Mouse (Mus musculus) liver, embryonic 12.5 days (tissue): ENCODE measurements around the gene Anapc15-ps. TPM values are rescaled to one million over a fixed set of nuclear protein-coding genes. Genes with fewer than 3 reads are reported as not detected.
"Not testable (repeated sequence)": the region's sequence is repeated elsewhere in the genome, so short reads cannot be mapped to it uniquely, and the experiment has no call there.

Source experiments
- ATAC-seq: fragments of 200-750 bp; cut with Nextera tagmentation; 2 replicates; pipeline ENCODE4 v1.8.0; 2017; ENCODE audit warnings: moderate number of reproducible peaks, mild to moderate bottlenecking, moderate library complexity
- H3K27ac ChIP-seq: fragments of 300-500 bp; sonication (generic); 2 replicates; pipeline ENCODE4 v1.5.1; 2016; ENCODE audit warnings: mild to moderate bottlenecking
- H3K27me3 ChIP-seq: fragments of 300-500 bp; sonication (generic); replicated peaks from 2 replicates; pipeline ENCODE4 v1.6.1; 2016; ENCODE audit warnings: mild to moderate bottlenecking, moderate library complexity
- H3K36me3 ChIP-seq: fragments of 300-500 bp; sonication (generic); 2 replicates; pipeline ENCODE4 v1.6.1; 2016; ENCODE audit warnings: mild to moderate bottlenecking, moderate library complexity
- H3K4me1 ChIP-seq: fragments of 300-500 bp; sonication (generic); 2 replicates; pipeline ENCODE4 v1.6.1; 2016
- H3K4me2 ChIP-seq: fragments of 300-500 bp; sonication (generic); 2 replicates; pipeline ENCODE4 v1.6.1; 2016; ENCODE audit warnings: mild to moderate bottlenecking, moderate library complexity
- H3K4me3 ChIP-seq: fragments of 300-500 bp; sonication (generic); 2 replicates; pipeline ENCODE4 v1.5.1; 2016; ENCODE audit warnings: mild to moderate bottlenecking, moderate library complexity
- H3K9ac ChIP-seq: fragments of 300-500 bp; sonication (generic); 2 replicates; pipeline ENCODE4 v1.6.1; 2016; ENCODE audit warnings: mild to moderate bottlenecking, moderate library complexity
- H3K9me3 ChIP-seq: fragments of 300-500 bp; sonication (generic); replicated peaks from 2 replicates; pipeline ENCODE4 v1.6.1; 2016; ENCODE audit warnings: mild to moderate bottlenecking, moderate library complexity
- WGBS: fragments of 180-500 bp; shearing (Covaris S2); methylation state at CpG from one replicate; pipeline ENCODE4 v1.1.7; 2016; ENCODE audit not compliant: insufficient replicate concordance; 5-methylcytosine and 5-hydroxymethylcytosine counted together
- polyA plus RNA-seq: library from polyadenylated mRNA; unstranded; fragments of >200 nt; fragmentation: Nextera tagmentation; extraction: Ambion mirVana; gene quantifications from 2 replicates; pipeline ENCODE4 v1.2.1, GENCODE M21; 2016

The Anapc15-ps gene
- polyA plus RNA-seq, 1 experiment from 2014 or later = not detected

DNA sequence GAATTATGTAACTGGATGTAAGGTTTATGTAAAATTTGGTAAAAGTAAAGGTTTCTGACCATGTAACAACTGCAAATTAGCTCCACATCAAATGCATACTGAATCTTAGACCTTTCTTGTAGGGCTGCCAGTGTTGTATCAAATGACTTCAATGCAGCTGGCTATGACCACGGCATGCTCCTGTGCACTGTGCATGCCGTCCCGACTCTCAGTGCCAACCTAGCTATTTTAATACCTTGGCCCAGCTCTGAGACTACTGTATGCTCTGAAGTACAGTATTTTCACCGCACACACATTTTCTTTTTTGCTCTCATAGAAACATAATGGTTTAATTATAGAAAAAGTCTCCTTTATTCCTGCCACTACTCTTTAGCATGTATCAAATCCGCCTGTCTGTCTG, 31.9 kb downstream of the Anapc15-ps start:
- H3K27me3 ChIP-seq = no peaks in the 10 kb centered on the region
- H3K4me1 ChIP-seq = 0 out of 2 replicates have a peak, but pooled peaks cover 4% of the 10 kb centered on the region
- H3K36me3 ChIP-seq = no peaks in the 10 kb centered on the region
- H3K4me3 ChIP-seq = no peak overlapping the region
- ATAC-seq = no peak
- no peak overlapping the region for H3K9ac ChIP-seq
- no peak overlapping the region for H3K27ac ChIP-seq
- H3K4me2 ChIP-seq = no peak overlapping the region
- H3K9me3 ChIP-seq = no peaks in the 10 kb centered on the region
- 75% methylated on average over 5 of the region's 5 CpGs for WGBS

DNA sequence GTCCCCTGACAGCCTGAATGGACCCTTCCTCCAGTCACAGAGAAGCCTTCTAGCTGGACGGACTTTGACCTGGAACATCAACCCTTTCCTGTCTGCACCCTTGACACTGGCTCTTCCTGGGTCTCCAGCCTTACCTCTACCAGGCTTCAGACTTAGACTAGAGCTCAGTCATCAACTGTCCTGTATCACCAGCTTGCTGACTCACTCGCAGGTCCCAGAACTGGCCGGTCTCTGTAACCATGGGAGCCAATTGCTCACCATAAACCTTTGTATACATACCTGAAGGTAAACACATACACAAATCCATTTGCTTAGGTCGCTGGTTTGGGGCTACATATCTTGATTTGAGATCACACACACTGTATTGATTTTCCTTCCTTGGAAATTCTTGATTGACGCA, 33.8 kb downstream of the Anapc15-ps start:
- Histone ChIP-seq H3K9ac (no peak overlapping the region), H3K27ac (no peak overlapping the region), H3K4me3 (no peak overlapping the region), H3K4me2 (no peak overlapping the region), H3K27me3 (no peaks in the 10 kb centered on the region), H3K4me1 (peaks cover 10% of the 10 kb centered on the region), H3K9me3 (no peaks in the 10 kb centered on the region), H3K36me3 (no peaks in the 10 kb centered on the region)
- 64% methylated on average over 5 of the region's 5 CpGs for WGBS
- ATAC-seq = no peak

DNA sequence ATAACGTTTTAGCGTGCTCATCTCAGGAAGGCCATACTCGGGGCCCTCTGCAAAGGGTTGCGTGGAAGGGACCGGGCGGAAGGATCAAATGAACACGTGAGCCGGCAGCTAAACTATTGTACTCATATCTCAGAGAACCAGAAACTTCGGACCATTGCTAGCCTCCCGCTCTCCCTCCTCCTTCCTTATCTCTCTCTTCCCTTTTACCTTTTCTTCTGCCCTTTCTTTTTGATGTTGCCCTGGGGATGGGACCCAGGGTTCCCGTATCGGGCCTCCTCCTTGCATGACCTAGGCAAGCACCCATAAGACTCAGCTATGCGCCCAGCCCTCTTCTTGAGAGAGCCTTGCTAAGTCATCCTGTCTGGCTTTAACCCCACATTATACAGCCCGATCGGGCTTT, 38.5 kb downstream of the Anapc15-ps start:
- no peaks in the 10 kb centered on the region for H3K27me3 ChIP-seq
- H3K9me3 ChIP-seq = no peaks in the 10 kb centered on the region
- no peak overlapping the region for H3K4me3 ChIP-seq
- H3K36me3 ChIP-seq = no peaks in the 10 kb centered on the region
- no peak overlapping the region for H3K4me2 ChIP-seq
- H3K4me1 ChIP-seq = peaks cover 37% of the 10 kb centered on the region
- ATAC-seq = peak; percentile 68
- 68% methylated on average over 15 of the region's 15 CpGs for WGBS
- no peak overlapping the region for H3K9ac ChIP-seq
- peak overlapping the region; percentile 23; the same call in 1 of the 2 replicates for H3K27ac ChIP-seq

DNA sequence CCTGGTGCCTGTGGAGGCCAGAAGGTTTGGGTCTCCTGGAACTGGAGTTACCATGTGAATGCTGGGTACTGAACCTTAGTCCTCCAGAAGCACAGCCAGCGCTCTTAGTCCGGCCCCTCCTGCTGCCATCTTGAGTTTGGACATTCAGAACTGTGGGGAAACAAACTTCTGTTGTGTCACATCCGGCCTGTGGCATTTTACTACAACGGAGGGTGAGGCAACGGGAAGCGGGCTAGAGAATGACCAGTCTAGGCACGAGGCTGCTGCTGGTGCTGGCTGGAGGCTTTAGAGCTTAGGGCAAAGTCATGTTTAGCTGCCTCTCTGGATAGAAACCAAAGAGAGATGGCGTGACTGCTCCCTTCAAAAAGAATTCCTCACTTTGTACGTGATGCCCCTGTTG, 39.0 kb downstream of the Anapc15-ps start:
- Histone ChIP-seq H3K36me3 (no peaks in the 10 kb centered on the region), H3K27me3 (no peaks in the 10 kb centered on the region; the same call in 1 of the 2 replicates), H3K4me3 (no peak overlapping the region), H3K27ac (peak overlapping the region; percentile 23; the same call in 1 of the 2 replicates), H3K9me3 (no peaks in the 10 kb centered on the region), H3K4me2 (no peak overlapping the region), H3K4me1 (peaks cover 42% of the 10 kb centered on the region), H3K9ac (no peak overlapping the region)
- ATAC-seq = no peak
- WGBS = 70% methylated on average over 9 of the region's 9 CpGs

- H3K27me3 ChIP-seq = no peaks in the 10 kb centered on the region; the same call in 1 of the 2 replicates
These were observed 41.7 kb downstream of the Anapc15-ps start for GRCm38 (mm10) chr10:95631568-95631967.

GRCm38 (mm10) chr10:95630726-95631345, 42.4 kb downstream of the Anapc15-ps start:
- Histone ChIP-seq H3K4me3 (0 out of 2 replicates have a peak overlapping the region, but pooled peaks have one; percentile 3), H3K4me1 (peaks cover 55% of the 10 kb centered on the region), H3K4me2 (peak overlapping the region; percentile 49), H3K9ac (peak overlapping the region; percentile 47), H3K9me3 (no peaks in the 10 kb centered on the region), H3K27ac (peak overlapping the region; percentile 84), H3K27me3 (no peaks in the 10 kb centered on the region; the same call in 1 of the 2 replicates), H3K36me3 (no peaks in the 10 kb centered on the region)
- WGBS = 64% methylated on average over 10 of the region's 10 CpGs
- ATAC-seq = peak; percentile 6; the same call in 1 of the 2 replicates

More at GRCm38 (mm10) chr10:95631568-95631967, 41.7 kb downstream of the Anapc15-ps start:
- Histone ChIP-seq H3K4me3 (no peak overlapping the region), H3K4me1 (peaks cover 55% of the 10 kb centered on the region), H3K4me2 (peak overlapping the region; percentile 49), H3K9me3 (no peaks in the 10 kb centered on the region), H3K36me3 (no peaks in the 10 kb centered on the region), H3K27ac (peak overlapping the region; percentile 84), H3K9ac (peak overlapping the region; percentile 47; the same call in 1 of the 2 replicates)
- peak; percentile 91 for ATAC-seq
- WGBS = 50% methylated on average over 2 of the region's 2 CpGs

DNA sequence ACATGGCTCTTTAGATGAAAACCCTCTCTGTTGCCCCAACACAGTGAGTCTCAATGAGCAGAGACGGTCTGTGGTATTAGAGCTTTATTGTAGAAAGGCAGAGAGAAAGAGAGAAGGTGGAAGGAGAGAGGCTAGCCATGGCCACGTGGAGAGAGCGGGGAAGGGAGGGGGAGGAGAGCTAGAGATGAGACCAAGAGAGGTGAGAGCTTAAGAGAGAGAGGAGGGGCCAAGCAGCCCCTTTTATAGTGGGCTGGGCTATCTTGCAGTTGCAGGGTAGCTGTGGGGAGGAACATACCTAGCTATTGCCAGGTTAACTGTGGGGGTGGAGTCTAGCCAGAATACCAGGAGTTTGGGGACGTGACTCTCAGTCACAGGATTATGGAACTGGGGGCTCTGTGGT, 43.1 kb downstream of the Anapc15-ps start:
- WGBS = 63% methylated on average over 4 of the region's 4 CpGs
- not testable (repeated sequence) for H3K9me3 ChIP-seq, ATAC-seq, H3K27me3 ChIP-seq, H3K4me3 ChIP-seq, H3K36me3 ChIP-seq
- Histone ChIP-seq H3K9ac (peak overlapping the region; percentile 47), H3K27ac (peak overlapping the region; percentile 84), H3K4me2 (peak overlapping the region; percentile 49; the same call in 1 of the 2 replicates), H3K4me1 (peaks cover 55% of the 10 kb centered on the region)

- no peak for ATAC-seq
- Histone ChIP-seq H3K27ac (0 out of 2 replicates have a peak overlapping the region, but pooled peaks have one; percentile 40), H3K9ac (no peak overlapping the region), H3K36me3 (no peaks in the 10 kb centered on the region), H3K4me3 (no peak overlapping the region), H3K27me3 (no peaks in the 10 kb centered on the region; the same call in 1 of the 2 replicates), H3K4me2 (no peak overlapping the region), H3K9me3 (no peaks in the 10 kb centered on the region), H3K4me1 (peaks cover 49% of the 10 kb centered on the region)
- WGBS = 54% methylated on average over 2 of the region's 2 CpGs
These were observed 44.9 kb downstream of the Anapc15-ps start for GRCm38 (mm10) chr10:95628338-95628737.

- Histone ChIP-seq H3K9ac (no peak overlapping the region), H3K9me3 (no peaks in the 10 kb centered on the region), H3K27me3 (no peaks in the 10 kb centered on the region; the same call in 1 of the 2 replicates), H3K4me1 (peaks cover 44% of the 10 kb centered on the region), H3K4me2 (no peak overlapping the region), H3K4me3 (no peak overlapping the region), H3K27ac (no peak overlapping the region), H3K36me3 (no peaks in the 10 kb centered on the region)
- no peak for ATAC-seq
- 67% methylated on average over 6 of the region's 6 CpGs for WGBS
These were observed 45.9 kb downstream of the Anapc15-ps start for GRCm38 (mm10) chr10:95627381-95627780.

DNA sequence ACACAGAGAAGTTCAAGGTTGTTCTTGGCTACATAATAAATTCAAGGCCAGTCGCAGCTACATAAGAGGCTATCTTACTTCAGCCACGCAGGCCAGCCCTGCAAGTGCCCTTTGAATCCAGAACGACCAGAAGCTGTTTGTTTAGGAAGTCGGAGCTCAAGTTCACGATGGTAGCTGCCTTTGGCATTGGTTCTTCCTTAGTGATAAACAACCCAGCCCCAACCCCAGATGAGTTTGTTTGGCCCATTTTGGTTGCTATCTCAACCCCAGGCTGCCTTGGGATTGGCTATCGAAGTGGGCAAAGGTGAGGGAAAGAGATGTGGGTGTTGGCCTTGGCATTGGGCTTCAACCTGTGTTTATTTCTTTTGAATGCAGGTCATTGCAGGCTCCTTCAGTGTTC, 48.0 kb downstream of the Anapc15-ps start:
- Histone ChIP-seq H3K4me1 (peaks cover 24% of the 10 kb centered on the region), H3K27me3 (no peaks in the 10 kb centered on the region; the same call in 1 of the 2 replicates), H3K4me2 (no peak overlapping the region), H3K36me3 (no peaks in the 10 kb centered on the region), H3K9ac (no peak overlapping the region), H3K4me3 (no peak overlapping the region), H3K27ac (no peak overlapping the region), H3K9me3 (no peaks in the 10 kb centered on the region)
- ATAC-seq = no peak
- WGBS = 63% methylated on average over 6 of the region's 6 CpGs

GRCm38 (mm10) chr10:95624007-95624406, 49.2 kb downstream of the Anapc15-ps start:
- no peak for ATAC-seq
- H3K9ac ChIP-seq = no peak overlapping the region
- no peak overlapping the region for H3K4me2 ChIP-seq

GRCm38 (mm10) chr10:95623518-95623905, 49.7 kb downstream of the Anapc15-ps start:
- Histone ChIP-seq H3K9ac (no peak overlapping the region), H3K27me3 (no peaks in the 10 kb centered on the region), H3K4me2 (no peak overlapping the region), H3K9me3 (no peaks in the 10 kb centered on the region), H3K27ac (no peak overlapping the region), H3K4me1 (peaks cover 7% of the 10 kb centered on the region), H3K36me3 (no peaks in the 10 kb centered on the region), H3K4me3 (no peak overlapping the region)
- WGBS = 48% methylated on average over 4 of the region's 4 CpGs
- no peak for ATAC-seq

More at GRCm38 (mm10) chr10:95624007-95624406, 49.2 kb downstream of the Anapc15-ps start:
- 47% methylated on average over 5 of the region's 5 CpGs for WGBS
- no peaks in the 10 kb centered on the region for H3K36me3 ChIP-seq
- H3K27ac ChIP-seq = no peak overlapping the region
- H3K4me1 ChIP-seq = peaks cover 11% of the 10 kb centered on the region
- no peak overlapping the region for H3K4me3 ChIP-seq
- no peaks in the 10 kb centered on the region for H3K27me3 ChIP-seq
- no peaks in the 10 kb centered on the region for H3K9me3 ChIP-seq
